Mouse (Mus musculus) ES-Bruce4 (cell line): ENCODE results near the gene Nxnl1.
"Not testable (repeated sequence)": the region's sequence is repeated elsewhere in the genome, so short reads cannot be mapped to it uniquely, and the experiment has no call there.

Experiments
- CTCF ChIP-seq: IDR thresholded peaks from one replicate; pipeline ENCODE4 v1.8.1; 2011; ENCODE audit warnings: low read depth, low read length
- POLR2A ChIP-seq: IDR thresholded peaks from one replicate; pipeline ENCODE4 v1.8.1; 2011; ENCODE audit warnings: low read length; ENCODE audit not compliant: insufficient read depth

- TF ChIP-seq CTCF, result peak; percentile 69
- not testable (repeated sequence) for TF ChIP-seq POLR2A
Measured at GRCm38 (mm10) chr8:71519037-71519825, 47.2 kb downstream of the Nxnl1 start.
